Comparison of ENCODE assay signal across 27 mouse cellular contexts in the genomic region with DNA sequence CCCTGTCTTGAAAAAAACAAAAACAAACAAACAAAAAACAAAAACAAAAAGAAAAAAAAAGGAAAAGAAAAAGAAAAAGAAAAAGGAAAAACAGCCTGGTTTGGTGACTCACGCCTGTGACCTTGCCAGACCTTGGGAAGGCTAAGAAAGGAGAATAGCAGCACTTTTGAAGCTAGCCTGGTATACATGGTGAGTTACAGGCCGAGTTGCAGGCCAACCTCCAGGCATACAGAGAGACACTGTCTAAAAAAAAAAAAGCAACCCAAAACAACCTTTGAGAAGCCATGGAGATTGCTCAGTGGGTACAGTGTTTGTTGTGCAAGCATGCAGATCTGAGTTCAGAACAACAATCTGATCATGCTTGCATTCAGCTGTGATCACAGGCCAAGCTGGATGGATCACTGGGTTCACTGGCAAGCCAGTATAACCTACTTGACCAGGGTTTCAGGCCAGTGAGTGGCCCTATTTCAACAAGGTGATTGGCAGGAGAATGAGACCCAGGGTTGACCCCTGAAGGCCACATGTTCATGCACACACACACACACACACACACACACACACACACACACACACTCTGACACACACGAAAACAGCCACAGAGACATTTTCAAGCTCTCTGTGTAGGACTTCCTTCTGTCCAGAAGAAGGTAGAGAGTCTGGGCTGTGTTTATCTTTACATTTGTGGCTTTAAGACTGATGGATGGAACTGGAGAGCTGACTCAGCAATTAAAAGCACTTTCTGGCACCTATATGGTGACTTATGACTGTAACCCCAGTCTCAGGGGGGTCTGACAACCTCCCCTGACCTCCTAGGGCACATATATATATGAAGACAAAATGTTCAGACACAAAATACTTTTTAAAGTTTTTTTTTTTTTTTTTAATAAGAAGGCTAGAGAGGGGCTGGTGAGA. TPM values are rescaled to one million over a fixed set of nuclear protein-coding genes. Genes with fewer than 3 reads are reported as not detected.
DNase-seq lines count a peak whose midpoint lies in the region; ATAC-seq and TF ChIP-seq lines count a peak whose summit lies in the region.
"Had no signal": no experiment of that assay in that cellular context is flagged by ENCODE, and none has a peak within 500 bp of the region (broad histone marks: within the 10 kb centered on the region; RNA-seq: fewer than 3 reads in every experiment).

No protein-coding gene starts in this region.

- no peak overlapping the region for H3K9ac ChIP-seq in liver, adult 2 months (ENCODE audit: low read depth, low read length)
- no peak overlapping the region for H3K9ac ChIP-seq in liver, embryonic 11.5 days (ENCODE audit: low read depth, low read length)
- H3K9ac ChIP-seq in CH12.LX (ENCODE audit: insufficient read depth, low read depth) = no peak overlapping the region
- no peak overlapping the region for H3K9ac ChIP-seq in midbrain, embryonic 13.5 days (replicated peaks)
- H3K9ac ChIP-seq in intestine, embryonic 15.5 days = no peak overlapping the region
- H3K9ac ChIP-seq: embryonic facial prominence, embryonic 13.5 days; forebrain, embryonic 13.5 days; forebrain, postnatal 0 days; heart, embryonic 12.5 days; hindbrain, embryonic 14.5 days had no signal

- no peaks in the 10 kb centered on the region for H3K27me3 ChIP-seq in liver, adult 2 months (ENCODE audit: control insufficient read depth, insufficient read depth, low read length)
- peaks cover 16% of the 10 kb centered on the region for H3K27me3 ChIP-seq in liver, embryonic 11.5 days (replicated peaks; ENCODE audit: control insufficient read depth, insufficient read depth, low read length)
- no peaks in the 10 kb centered on the region for H3K27me3 ChIP-seq in CH12.LX (replicated peaks)
- peaks cover 15% of the 10 kb centered on the region for H3K27me3 ChIP-seq in midbrain, embryonic 13.5 days
- no peaks in the 10 kb centered on the region for H3K27me3 ChIP-seq in intestine, embryonic 15.5 days (replicated peaks)
- H3K27me3 ChIP-seq: heart, embryonic 12.5 days; Patski had no signal

- WGBS in liver, adult 2 months = 34% methylated on average over 3 of the region's 3 CpGs
- WGBS in liver, embryonic 11.5 days = 73% methylated on average over 3 of the region's 3 CpGs
- WGBS in midbrain, embryonic 13.5 days = 77% methylated on average over 3 of the region's 3 CpGs
- WGBS in intestine, embryonic 15.5 days = 72% methylated on average over 3 of the region's 3 CpGs

- dilution Hi-C loops in CH12.LX (cut with MboI; ENCODE audit: extremely low pct_ligation_motif_present, extremely low pct_unique_long_range_greater_than_20kb, low sequenced_read_pairs) = no loop called here

- no peak overlapping the region for H3K4me3 ChIP-seq in liver, adult 2 months (ENCODE audit: insufficient read depth, low read depth, low read length)
- no peak overlapping the region for H3K4me3 ChIP-seq in liver, embryonic 11.5 days (ENCODE audit: low read depth, low read length)
- H3K4me3 ChIP-seq in CH12.LX (replicated peaks in 1 of 3; ENCODE audit: low read depth in 2 of 3, low read length in 2 of 3, poor library complexity in 1 of 3) = no peak overlapping the region
- no peak overlapping the region for H3K4me3 ChIP-seq in midbrain, embryonic 13.5 days (replicated peaks)
- H3K4me3 ChIP-seq in intestine, embryonic 15.5 days (replicated peaks) = no peak overlapping the region
- H3K4me3 ChIP-seq: embryonic facial prominence, embryonic 13.5 days; forebrain, embryonic 13.5 days; gastrocnemius, adult 2 months; heart, embryonic 12.5 days; hindbrain, embryonic 10.5 days had no signal

- no peak overlapping the region for H3K4me2 ChIP-seq in liver, embryonic 11.5 days
- H3K4me2 ChIP-seq in CH12.LX (ENCODE audit: insufficient read depth, low read depth, poor library complexity, severe bottlenecking) = no peak overlapping the region
- no peak overlapping the region for H3K4me2 ChIP-seq in midbrain, embryonic 13.5 days (replicated peaks)
- no peak overlapping the region for H3K4me2 ChIP-seq in intestine, embryonic 15.5 days (replicated peaks)
- H3K4me2 ChIP-seq: embryonic facial prominence, embryonic 13.5 days; forebrain, embryonic 13.5 days; heart, embryonic 12.5 days; hindbrain, embryonic 14.5 days had no signal

- peaks cover 19% of the 10 kb centered on the region for H3K4me1 ChIP-seq in liver, adult 2 months (ENCODE audit: control insufficient read depth, insufficient read depth, low read length)
- peaks cover 10% of the 10 kb centered on the region for H3K4me1 ChIP-seq in liver, embryonic 11.5 days (replicated peaks; ENCODE audit: control insufficient read depth, insufficient read depth, low read length)
- H3K4me1 ChIP-seq in CH12.LX (ENCODE audit: control insufficient read depth in 1 of 2, insufficient read depth in 2 of 2) = peaks cover 0 to 9% of the 10 kb centered on the region in 2 experiments; a peak in 2 of 4 replicates
- peaks cover 16% of the 10 kb centered on the region for H3K4me1 ChIP-seq in midbrain, embryonic 13.5 days (replicated peaks)
- peaks cover 11% of the 10 kb centered on the region for H3K4me1 ChIP-seq in intestine, embryonic 15.5 days (replicated peaks)

- TF ChIP-seq RAD21 in CH12.LX (IDR thresholded peaks at IDR 0.05; ENCODE audit: low read depth, low read length) = no peak

- no peak for TF ChIP-seq CTCF in liver, adult 2 months (IDR thresholded peaks at IDR 0.05; ENCODE audit: low read depth, low read length)
- TF ChIP-seq CTCF in CH12.LX (conservative IDR thresholded peaks at IDR 0.05 in 1 of 2, IDR thresholded peaks at IDR 0.05 in 1 of 2; ENCODE audit: low read depth in 2 of 2, low read length in 2 of 2) = no peak

- ATAC-seq in liver, embryonic 11.5 days (replicated peaks; ENCODE audit: low FRiP score) = no peak
- ATAC-seq in midbrain, embryonic 13.5 days = no peak
- ATAC-seq in intestine, embryonic 15.5 days = no peak
- ATAC-seq: activated CD4-positive, CD25-positive, alpha-beta regulatory T cell, adult 4 months; forebrain, embryonic 13.5 days; forebrain, postnatal 0 days; intestine, embryonic 16.5 days; Patski had no signal

- no peak for TF ChIP-seq POLR2A in liver, adult 2 months (IDR thresholded peaks at IDR 0.05; ENCODE audit: extremely low read depth, insufficient read depth, low read length)
- no peak for TF ChIP-seq POLR2A in CH12.LX (IDR thresholded peaks at IDR 0.05; ENCODE audit: low read depth, low read length)

- no peak for TF ChIP-seq EP300 in CH12.LX (IDR thresholded peaks at IDR 0.05; ENCODE audit: low read length)

- no peaks in the 10 kb centered on the region for H3K9me3 ChIP-seq in liver, embryonic 11.5 days (ENCODE audit: control insufficient read depth, low read length)
- H3K9me3 ChIP-seq in CH12.LX (replicated peaks; ENCODE audit: low read length) = peaks cover 2% of the 10 kb centered on the region
- no peaks in the 10 kb centered on the region for H3K9me3 ChIP-seq in midbrain, embryonic 13.5 days
- H3K9me3 ChIP-seq in intestine, embryonic 15.5 days = no peaks in the 10 kb centered on the region
- H3K9me3 ChIP-seq: embryonic facial prominence, embryonic 13.5 days; forebrain, embryonic 13.5 days; heart, embryonic 12.5 days; hindbrain, embryonic 10.5 days had no signal

- peak overlapping the region; percentile 91 for H3K27ac ChIP-seq in liver, adult 2 months (replicated peaks; ENCODE audit: insufficient read depth, low read depth, low read length)
- no peak overlapping the region for H3K27ac ChIP-seq in liver, embryonic 11.5 days (ENCODE audit: low read depth, low read length)
- no peak overlapping the region for H3K27ac ChIP-seq in CH12.LX (ENCODE audit: insufficient read depth, low read depth)
- H3K27ac ChIP-seq in midbrain, embryonic 13.5 days = no peak overlapping the region
- H3K27ac ChIP-seq in intestine, embryonic 15.5 days = no peak overlapping the region
- H3K27ac ChIP-seq: embryonic facial prominence, embryonic 13.5 days; forebrain, embryonic 13.5 days; hindbrain, embryonic 10.5 days; hindbrain, embryonic 14.5 days had no signal

- DNase-seq in adrenal gland, postnatal 10 days = peak; percentile 47
- DNase-seq in adrenal gland, adult 8-10 months = no peak
- DNase-seq in liver, adult 2 months (ENCODE audit: extremely low read depth, low read depth, low spot score) = peak; percentile 96
- DNase-seq in liver, embryonic 11.5 days (ENCODE audit: low spot score) = no peak
- DNase-seq in CH12.LX (ENCODE audit: extremely low read depth) (no peak), adipocyte (ENCODE audit: low spot score) (peak; percentile 72)
- DNase-seq: cerebellum, adult 18-20 months; cerebellum, adult 9-11 months; cerebellum, postnatal 36 days; forebrain, postnatal 0 days; gastrocnemius, adult 2 months; gastrocnemius, postnatal 25 days had no signal

- no peaks in the 10 kb centered on the region for H3K36me3 ChIP-seq in liver, adult 2 months (ENCODE audit: control insufficient read depth, insufficient read depth, low read length)
- H3K36me3 ChIP-seq in liver, embryonic 11.5 days (ENCODE audit: control insufficient read depth, insufficient read depth, low read length) = no peaks in the 10 kb centered on the region
- peaks cover 2 to 22% of the 10 kb centered on the region in 2 experiments for H3K36me3 ChIP-seq in CH12.LX (replicated peaks in 1 of 2; ENCODE audit: control insufficient read depth in 1 of 2, insufficient read depth in 1 of 2, low read length in 1 of 2)
- H3K36me3 ChIP-seq in midbrain, embryonic 13.5 days = no peaks in the 10 kb centered on the region
- no peaks in the 10 kb centered on the region for H3K36me3 ChIP-seq in intestine, embryonic 15.5 days
- H3K36me3 ChIP-seq: heart, embryonic 12.5 days had no signal

- H3K79me2 ChIP-seq in liver, adult 2 months (ENCODE audit: control insufficient read depth, insufficient read depth, low read length) = no peaks in the 10 kb centered on the region
- H3K79me2 ChIP-seq in CH12.LX (replicated peaks; ENCODE audit: control insufficient read depth, extremely low read depth, insufficient read depth, poor library complexity, severe bottlenecking) = no peaks in the 10 kb centered on the region; the same call in 1 of the 2 replicates

- in situ Hi-C loops in CH12.LX (cut with MboI; ENCODE audit: low pct_ligation_motif_present, low pct_unique_long_range_greater_than_20kb, low sequenced_read_pairs) = no loop called here

RNA-seq across cellular contexts. Expression of gene Hspa1l, which starts 3.3 kb away (rescaled TPM):
- 1 to 10 TPM in 1 of 2 experiments, under 1 TPM in 1; 0.75 to 1.4 TPM for total RNA-seq in adrenal gland, postnatal 10 days (2021)
- total RNA-seq in adrenal gland, adult 8-10 months (2022) = under 1 TPM; 0.14 to 0.25 (median 0.17) TPM
- 0.18 TPM in 1 of 2 replicates, not detected in the other for total RNA-seq in liver, adult 2 months (2014; rRNA removed)
- 0.05 TPM in 1 of 2 replicates, not detected in the other for polyA plus RNA-seq in liver, adult 2 months (2012; rRNA removed)
- polyA plus RNA-seq in liver, embryonic 11.5 days (2014; fragmentation: Nextera tagmentation; extraction: Ambion mirVana) = 0.66 and 1.5 TPM in 2 replicates
- total RNA-seq in CH12.LX (2012; rRNA removed) = 0.30 and 0.38 TPM in 2 replicates
- not detected in 2 replicates for total RNA-seq in CH12.LX (2014; rRNA removed)
- 1.1 and 1.4 TPM in 2 replicates for polyA plus RNA-seq in CH12.LX (2012; ENCODE audit: insufficient read length, low read depth)
- 0.55 and 1.5 TPM in 2 replicates for polyA plus RNA-seq in midbrain, embryonic 13.5 days (2015; fragmentation: Nextera tagmentation; extraction: Ambion mirVana)
- 0.16 and 0.78 TPM in 2 replicates for polyA plus RNA-seq in intestine, embryonic 15.5 days (2015; fragmentation: Nextera tagmentation; extraction: Ambion mirVana)
- total RNA-seq: granulocyte monocyte progenitor cell, adult 5-6 weeks had no signal
- polyA plus RNA-seq: G1E had no signal

RNA-seq across cellular contexts. Expression of gene Hspa1a, which starts 3.9 kb away (rescaled TPM):
- 10 to 100 TPM in 1 of 2 experiments, 1 to 10 TPM in 1; 7.3 to 13.6 TPM for total RNA-seq in adrenal gland, postnatal 10 days (2021)
- 10 to 100 TPM; 11.9 to 35.8 (median 14.4) TPM for total RNA-seq in adrenal gland, adult 8-10 months (2022)
- 0.18 and 0.60 TPM in 2 replicates for total RNA-seq in liver, adult 2 months (2014; rRNA removed)
- polyA plus RNA-seq in liver, adult 2 months (2012; rRNA removed) = 0.45 TPM in 2 replicates
- polyA plus RNA-seq in liver, embryonic 11.5 days (2014; fragmentation: Nextera tagmentation; extraction: Ambion mirVana) = 4.7 and 5.7 TPM in 2 replicates
- total RNA-seq in CH12.LX (2012; rRNA removed) (not detected in 2 replicates), CH12.LX (2014; rRNA removed) (not detected in 2 replicates)
- not detected in 2 replicates for polyA plus RNA-seq in CH12.LX (2012; ENCODE audit: insufficient read length, low read depth)
- 2.8 and 2.9 TPM in 2 replicates for polyA plus RNA-seq in midbrain, embryonic 13.5 days (2015; fragmentation: Nextera tagmentation; extraction: Ambion mirVana)
- 6.2 and 6.3 TPM in 2 replicates for polyA plus RNA-seq in intestine, embryonic 15.5 days (2015; fragmentation: Nextera tagmentation; extraction: Ambion mirVana)
- total RNA-seq: G1E had no signal

RNA-seq across cellular contexts. Expression of gene Lsm2, which starts 5.8 kb away (rescaled TPM):
- total RNA-seq in adrenal gland, postnatal 10 days (2021) = 10 to 100 TPM; 39.0 to 42.8 TPM
- total RNA-seq in adrenal gland, adult 8-10 months (2022) = 10 to 100 TPM; 28.2 to 35.4 (median 30.1) TPM
- total RNA-seq in liver, adult 2 months (2014; rRNA removed) = 7.9 and 11.1 TPM in 2 replicates
- polyA plus RNA-seq in liver, adult 2 months (2012; rRNA removed) = 55.1 and 63.0 TPM in 2 replicates
- 304 and 315 TPM in 2 replicates for polyA plus RNA-seq in liver, embryonic 11.5 days (2014; fragmentation: Nextera tagmentation; extraction: Ambion mirVana)
- total RNA-seq in CH12.LX (2012; rRNA removed) = 104 and 120 TPM in 2 replicates
- total RNA-seq in CH12.LX (2014; rRNA removed) = 134 and 135 TPM in 2 replicates
- 274 and 345 TPM in 2 replicates for polyA plus RNA-seq in CH12.LX (2012; ENCODE audit: insufficient read length, low read depth)
- polyA plus RNA-seq in midbrain, embryonic 13.5 days (2015; fragmentation: Nextera tagmentation; extraction: Ambion mirVana) = 141 and 150 TPM in 2 replicates
- polyA plus RNA-seq in intestine, embryonic 15.5 days (2015; fragmentation: Nextera tagmentation; extraction: Ambion mirVana) = 187 and 190 TPM in 2 replicates

RNA-seq across cellular contexts. Expression of gene Gm20481, which starts 6.1 kb away (rescaled TPM):
- not detected for total RNA-seq in adrenal gland, postnatal 10 days (2021)
- total RNA-seq in adrenal gland, adult 8-10 months (2022) = under 1 TPM in 1 of 4 experiments, not detected in 3; 0.73 TPM
- total RNA-seq in liver, adult 2 months (2014; rRNA removed) = not detected in 2 replicates
- polyA plus RNA-seq in liver, adult 2 months (2012; rRNA removed) = not detected in 2 replicates
- not detected in 2 replicates for polyA plus RNA-seq in liver, embryonic 11.5 days (2014; fragmentation: Nextera tagmentation; extraction: Ambion mirVana)
- not detected in 2 replicates for total RNA-seq in CH12.LX (2012; rRNA removed)
- total RNA-seq in CH12.LX (2014; rRNA removed) = not detected in 2 replicates
- polyA plus RNA-seq in CH12.LX (2012; ENCODE audit: insufficient read length, low read depth) = not detected in 2 replicates
- polyA plus RNA-seq in midbrain, embryonic 13.5 days (2015; fragmentation: Nextera tagmentation; extraction: Ambion mirVana) = not detected in 2 replicates
- not detected in 2 replicates for polyA plus RNA-seq in intestine, embryonic 15.5 days (2015; fragmentation: Nextera tagmentation; extraction: Ambion mirVana)
- total RNA-seq: forebrain, postnatal 0 days; gastrocnemius, adult 2 months; gastrocnemius, postnatal 25 days; heart, adult 8-10 months; heart, postnatal 25 days had no signal
- polyA plus RNA-seq: activated CD4-positive, CD25-positive, alpha-beta regulatory T cell, adult 4 months; embryonic facial prominence, embryonic 13.5 days; forebrain, embryonic 13.5 days; forebrain, postnatal 0 days; G1E; heart, embryonic 12.5 days; heart, embryonic 16.5 days; hindbrain, embryonic 14.5 days; intestine, embryonic 16.5 days had no signal

RNA-seq across cellular contexts. Expression of gene Hspa1b, which starts 16.8 kb away (rescaled TPM):
- 10 to 100 TPM; 16.4 to 32.9 TPM for total RNA-seq in adrenal gland, postnatal 10 days (2021)
- 100 to 1,000 TPM in 1 of 4 experiments, 10 to 100 TPM in 3; 24.5 to 115 (median 36.0) TPM for total RNA-seq in adrenal gland, adult 8-10 months (2022)
- 3.6 and 10.1 TPM in 2 replicates for total RNA-seq in liver, adult 2 months (2014; rRNA removed)
- polyA plus RNA-seq in liver, adult 2 months (2012; rRNA removed) = 10.0 and 11.2 TPM in 2 replicates
- 0.14 and 0.41 TPM in 2 replicates for polyA plus RNA-seq in liver, embryonic 11.5 days (2014; fragmentation: Nextera tagmentation; extraction: Ambion mirVana)
- total RNA-seq in CH12.LX (2012; rRNA removed) (0.08 and 0.25 TPM in 2 replicates), CH12.LX (2014; rRNA removed) (0.15 and 0.30 TPM in 2 replicates)
- 0.15 TPM in 1 of 2 replicates, not detected in the other for polyA plus RNA-seq in CH12.LX (2012; ENCODE audit: insufficient read length, low read depth)
- polyA plus RNA-seq in midbrain, embryonic 13.5 days (2015; fragmentation: Nextera tagmentation; extraction: Ambion mirVana) = 0.10 and 0.11 TPM in 2 replicates
- polyA plus RNA-seq in intestine, embryonic 15.5 days (2015; fragmentation: Nextera tagmentation; extraction: Ambion mirVana) = 0.43 TPM in 2 replicates

Comparison
In these comparisons a context has a peak if more than half of its experiments do, and no peak if none do; other contexts are left out.
1. DNase-seq: peak in adrenal gland, postnatal 10 days (single experiment), liver, adult 2 months (single experiment) and adipocyte (single experiment); none in adrenal gland, adult 8-10 months (single experiment), liver, embryonic 11.5 days (single experiment) and CH12.LX (single experiment).